ENCODE assay signal across 22 mouse cellular contexts in the genomic region with DNA sequence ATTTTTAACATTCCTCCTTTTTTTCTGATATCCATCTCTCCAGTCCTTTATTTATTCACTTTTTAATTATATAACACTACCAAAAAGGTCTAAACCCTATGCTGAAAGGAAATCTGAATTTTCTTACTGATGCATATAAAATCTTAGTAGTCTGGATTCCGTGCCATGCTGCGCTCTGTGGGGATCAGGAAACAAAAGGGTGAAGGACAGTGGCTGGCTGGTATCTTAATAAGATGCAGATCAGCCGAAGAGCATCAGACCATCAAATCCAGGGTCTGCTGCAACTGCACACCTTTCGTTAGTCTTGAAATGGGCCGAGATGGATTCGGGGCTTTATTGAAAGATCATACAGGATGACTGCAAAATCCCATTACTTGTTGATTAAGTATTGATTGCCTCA.
"Had no signal": no experiment of that assay in that cellular context is flagged by ENCODE, and none has a peak within 500 bp of the region (broad histone marks: within the 10 kb centered on the region; RNA-seq: fewer than 3 reads in every experiment).

No protein-coding gene starts in this region.

- H3K4me3 ChIP-seq: limb, embryonic 12.5 days; limb, embryonic 15.5 days; neural tube, embryonic 12.5 days; neural tube, embryonic 15.5 days had no signal

- ATAC-seq: liver, postnatal 0 days; lung, postnatal 0 days had no signal

- H3K27ac ChIP-seq: limb, embryonic 12.5 days; limb, embryonic 15.5 days; liver, embryonic 14.5 days; macrophage; neural tube, embryonic 12.5 days; neural tube, embryonic 15.5 days; stomach, postnatal 0 days had no signal

- DNase-seq: kidney, adult 18-20 months; kidney, adult 9 months; kidney, postnatal 14 days; kidney, postnatal 4 days; left cerebral cortex, postnatal 4 days; liver, postnatal 0 days; lung, embryonic 14.5 days; right cerebral cortex, adult 18-20 months; right cerebral cortex, postnatal 14 days; right cerebral cortex, postnatal 4 days; thymus, adult 2 months; thymus, postnatal 14 days; thymus, postnatal 4 days had no signal

- H3K36me3 ChIP-seq: limb, embryonic 12.5 days; limb, embryonic 15.5 days; neural tube, embryonic 12.5 days; neural tube, embryonic 15.5 days had no signal

- H3K4me1 ChIP-seq: limb, embryonic 12.5 days; limb, embryonic 15.5 days; neural tube, embryonic 12.5 days; neural tube, embryonic 15.5 days had no signal

- H3K27me3 ChIP-seq: limb, embryonic 12.5 days; limb, embryonic 15.5 days; neural tube, embryonic 12.5 days; neural tube, embryonic 15.5 days had no signal

- H3K9ac ChIP-seq: limb, embryonic 12.5 days; limb, embryonic 15.5 days; liver, embryonic 14.5 days; liver, postnatal 0 days; lung, embryonic 14.5 days; neural tube, embryonic 12.5 days; neural tube, embryonic 15.5 days had no signal

- H3K4me2 ChIP-seq: limb, embryonic 12.5 days; limb, embryonic 15.5 days; liver, embryonic 11.5 days; lung, embryonic 14.5 days; neural tube, embryonic 12.5 days; neural tube, embryonic 15.5 days had no signal

- H3K9me3 ChIP-seq: limb, embryonic 12.5 days; limb, embryonic 15.5 days; neural tube, embryonic 12.5 days; neural tube, embryonic 15.5 days had no signal
